Mouse (Mus musculus) liver, embryonic 14.5 days (tissue): ENCODE data around the gene Tesk1.

Source experiments
- CTCF ChIP-seq: IDR thresholded peaks from 2 replicates; pipeline ENCODE4 v1.5.1; 2016; ENCODE audit warnings: antibody characterized with exemption, low read depth, control low read depth
- EP300 ChIP-seq: IDR thresholded peaks from 2 replicates; pipeline ENCODE4 v1.6.1; 2016; ENCODE audit warnings: antibody characterized with exemption, low read depth

GRCm38 (mm10) chr4:43425197-43425596, 16.5 kb upstream of the Tesk1 start:
- TF ChIP-seq EP300 (no peak), CTCF (no peak)
